In the genomic region with DNA sequence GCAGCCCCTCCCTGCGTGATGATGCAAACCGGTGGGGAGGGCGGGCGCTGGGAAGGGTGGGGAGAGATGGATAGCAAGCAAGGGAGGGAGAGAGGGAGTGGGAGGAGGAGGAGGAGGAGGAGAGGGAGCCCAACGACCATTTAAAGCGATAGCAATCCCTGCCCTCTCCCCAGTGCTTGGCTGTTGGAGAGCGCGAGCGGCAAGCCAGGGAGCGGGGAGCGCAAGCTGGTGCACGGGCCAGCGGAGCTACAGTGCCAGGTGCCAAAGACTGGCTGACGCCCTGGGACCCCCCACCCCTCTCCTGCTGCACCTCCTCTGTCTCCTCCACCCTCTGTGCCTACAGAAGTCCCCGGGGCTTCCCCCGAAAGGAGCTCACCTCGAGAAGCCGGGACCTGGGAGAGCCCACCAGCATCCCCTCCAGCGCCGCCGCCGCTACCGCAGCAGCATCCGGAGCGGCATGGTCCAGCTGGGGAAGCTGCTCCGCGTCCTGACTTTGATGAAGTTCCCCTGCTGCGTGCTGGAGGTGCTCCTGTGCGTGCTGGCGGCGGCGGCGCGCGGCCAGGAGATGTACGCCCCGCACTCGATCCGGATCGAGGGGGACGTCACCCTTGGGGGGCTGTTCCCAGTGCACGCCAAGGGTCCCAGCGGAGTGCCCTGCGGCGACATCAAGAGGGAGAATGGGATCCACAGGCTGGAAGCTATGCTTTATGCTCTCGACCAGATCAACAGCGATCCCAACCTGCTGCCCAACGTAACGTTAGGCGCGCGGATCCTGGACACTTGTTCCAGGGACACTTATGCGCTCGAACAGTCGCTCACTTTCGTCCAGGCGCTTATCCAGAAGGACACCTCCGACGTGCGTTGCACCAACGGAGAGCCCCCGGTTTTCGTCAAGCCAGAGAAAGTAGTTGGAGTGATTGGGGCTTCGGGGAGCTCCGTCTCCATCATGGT, we compare ENCODE assay signal across 8 mouse cellular contexts. TPM values are rescaled to one million over a fixed set of nuclear protein-coding genes. Genes with fewer than 3 reads are reported as not detected.
DNase-seq lines count a peak whose midpoint lies in the region; ATAC-seq lines count a peak whose summit lies in the region.

A gene (plus strand): TSS at position 171 of the 951 bp plus-strand sequence.

- WGBS in embryonic facial prominence, embryonic 11.5 days: under 1% methylated on average over 58 of the region's 65 CpGs
- WGBS in hindbrain, embryonic 12.5 days: under 1% methylated on average over 65 of the region's 65 CpGs
- under 1% methylated on average over 62 of the region's 65 CpGs for WGBS in limb, embryonic 12.5 days

- no peaks in the 10 kb centered on the region for H3K9me3 ChIP-seq in embryonic facial prominence, embryonic 11.5 days (replicated peaks; ENCODE audit: control insufficient read depth, low read length)
- no peaks in the 10 kb centered on the region for H3K9me3 ChIP-seq in hindbrain, embryonic 12.5 days (replicated peaks)
- no peaks in the 10 kb centered on the region for H3K9me3 ChIP-seq in limb, embryonic 12.5 days

- no peaks in the 10 kb centered on the region for H3K36me3 ChIP-seq in embryonic facial prominence, embryonic 11.5 days (replicated peaks; ENCODE audit: control insufficient read depth, insufficient read depth, low read depth, low read length)
- no peaks in the 10 kb centered on the region for H3K36me3 ChIP-seq in hindbrain, embryonic 12.5 days
- H3K36me3 ChIP-seq in limb, embryonic 12.5 days: no peaks in the 10 kb centered on the region

- peak within 1 kb of the TSS; percentile 52 for H3K4me3 ChIP-seq in embryonic facial prominence, embryonic 11.5 days (ENCODE audit: low read depth, low read length)
- H3K4me3 ChIP-seq in hindbrain, embryonic 12.5 days: peak within 1 kb of the TSS; percentile 56
- peak within 1 kb of the TSS; percentile 51 for H3K4me3 ChIP-seq in limb, embryonic 12.5 days (replicated peaks)

- peak within 1 kb of the TSS; percentile 88 for H3K4me2 ChIP-seq in embryonic facial prominence, embryonic 11.5 days (ENCODE audit: low read depth, low read length)
- H3K4me2 ChIP-seq in hindbrain, embryonic 12.5 days (replicated peaks): peak within 1 kb of the TSS; percentile 97
- peak within 1 kb of the TSS; percentile 88 for H3K4me2 ChIP-seq in limb, embryonic 12.5 days

- no peaks in the 10 kb centered on the region for H3K4me1 ChIP-seq in embryonic facial prominence, embryonic 11.5 days (ENCODE audit: control insufficient read depth, insufficient read depth, low read length)
- H3K4me1 ChIP-seq in hindbrain, embryonic 12.5 days: peaks cover 11% of the 10 kb centered on the region; the same call in 1 of the 2 replicates
- H3K4me1 ChIP-seq in limb, embryonic 12.5 days (replicated peaks): peaks cover 5% of the 10 kb centered on the region; the same call in 1 of the 2 replicates

- DNase-seq in ovary, postnatal 36 days (ENCODE audit: low spot score): peak; percentile 11
- DNase-seq in ovary, adult 18-20 months (ENCODE audit: low spot score): no peak
- DNase-seq in embryonic facial prominence, embryonic 11.5 days (ENCODE audit: low spot score): peak; percentile 60
- DNase-seq in right cerebral cortex, postnatal 10 days (ENCODE audit: low spot score in 2 of 2): peak; percentile 76 to 87
- DNase-seq in thymus, adult 18-20 months: no peak
- no peak for DNase-seq in lung, adult 18-20 months

- H3K27me3 ChIP-seq in embryonic facial prominence, embryonic 11.5 days (ENCODE audit: control insufficient read depth, insufficient read depth, low read length): peaks cover 19% of the 10 kb centered on the region
- H3K27me3 ChIP-seq in hindbrain, embryonic 12.5 days: peaks cover 47% of the 10 kb centered on the region
- H3K27me3 ChIP-seq in limb, embryonic 12.5 days: peaks cover 58% of the 10 kb centered on the region

- peak within 1 kb of the TSS; percentile 43; the same call in 1 of the 2 replicates for H3K9ac ChIP-seq in embryonic facial prominence, embryonic 11.5 days (replicated peaks; ENCODE audit: low read length)
- H3K9ac ChIP-seq in hindbrain, embryonic 12.5 days: peak within 1 kb of the TSS; percentile 57
- peak within 1 kb of the TSS; percentile 34; the same call in 1 of the 2 replicates for H3K9ac ChIP-seq in limb, embryonic 12.5 days (replicated peaks)

- no peak within 1 kb of the TSS for H3K27ac ChIP-seq in embryonic facial prominence, embryonic 11.5 days (replicated peaks; ENCODE audit: low read depth, low read length)
- H3K27ac ChIP-seq in hindbrain, embryonic 12.5 days: peak within 1 kb of the TSS; percentile 5
- H3K27ac ChIP-seq in limb, embryonic 12.5 days: no peak within 1 kb of the TSS

- ATAC-seq in embryonic facial prominence, embryonic 11.5 days (replicated peaks; ENCODE audit: insufficient number of reproducible peaks, low FRiP score, low TSS enrichment, low read depth): peak; percentile 84
- ATAC-seq in hindbrain, embryonic 12.5 days (ENCODE audit: low FRiP score): peak; percentile 88
- peak; percentile 50; the same call in 1 of the 2 replicates for ATAC-seq in limb, embryonic 12.5 days (ENCODE audit: insufficient number of reproducible peaks, insufficient read depth, low FRiP score, low TSS enrichment, low read depth)

RNA-seq across cellular contexts. Expression of the gene that starts here (rescaled TPM):
- 0.63 and 1.3 TPM in 2 replicates for polyA plus RNA-seq in embryonic facial prominence, embryonic 11.5 days (2014; fragmentation: Nextera tagmentation; extraction: Ambion mirVana)
- 5.2 and 5.3 TPM in 2 replicates for polyA plus RNA-seq in hindbrain, embryonic 12.5 days (2016; fragmentation: Nextera tagmentation; extraction: Ambion mirVana)
- 1.4 and 2.1 TPM in 2 replicates for polyA plus RNA-seq in limb, embryonic 12.5 days (2016; fragmentation: Nextera tagmentation; extraction: Ambion mirVana)

Comparison
In these comparisons a context has a peak if more than half of its experiments do, and no peak if none do; other contexts are left out.
1. DNase-seq: peak in ovary, postnatal 36 days (single experiment), embryonic facial prominence, embryonic 11.5 days (single experiment) and right cerebral cortex, postnatal 10 days (2 of 2); none in ovary, adult 18-20 months (single experiment), thymus, adult 18-20 months (0 of 2) and lung, adult 18-20 months (0 of 2).
2. Peak in every context shown above with its lines, with median percentiles within 50 percentile points of each other: ATAC-seq, H3K4me2 ChIP-seq, H3K4me3 ChIP-seq and H3K9ac ChIP-seq.